Mouse (Mus musculus): ENCODE data around the gene Ppp1r16b. TPM values are rescaled to one million over a fixed set of nuclear protein-coding genes. Genes with fewer than 3 reads are reported as not detected.

The Ppp1r16b gene
- polyA plus RNA-seq, 1 experiment from 2014 or later = 33.3 TPM

- Histone ChIP-seq H3K4me1 (replicated peaks; ENCODE audit: control insufficient read depth, insufficient read depth, low read length) (peaks cover 44% of the 10 kb centered on the region), H3K4me2 (ENCODE audit: low read length) (no peak overlapping the region), H3K27me3 (replicated peaks; ENCODE audit: control insufficient read depth, insufficient read depth, low read length) (peaks cover 2% of the 10 kb centered on the region; the same call in 1 of the 2 replicates), H3K9me3 (ENCODE audit: control insufficient read depth, low read length) (no peaks in the 10 kb centered on the region), H3K36me3 (ENCODE audit: control insufficient read depth, insufficient read depth) (no peaks in the 10 kb centered on the region), H3K4me3 (replicated peaks; ENCODE audit: low read length) (no peak overlapping the region), H3K27ac (ENCODE audit: low read length) (peak overlapping the region; percentile 2; the same call in 1 of the 2 replicates), H3K9ac (replicated peaks; ENCODE audit: low read depth, low read length) (no peak overlapping the region)
- ATAC-seq = no peak
- 46% methylated on average over 4 of the region's 4 CpGs for WGBS
These were observed 8.3 kb downstream of the Ppp1r16b start for GRCm38 (mm10) chr2:158673493-158673892.

- no peak for ATAC-seq
- Histone ChIP-seq H3K9ac (replicated peaks; ENCODE audit: low read depth, low read length) (no peak overlapping the region), H3K4me3 (replicated peaks; ENCODE audit: low read length) (no peak overlapping the region), H3K9me3 (ENCODE audit: control insufficient read depth, low read length) (no peaks in the 10 kb centered on the region), H3K4me2 (ENCODE audit: low read length) (no peak overlapping the region), H3K4me1 (replicated peaks; ENCODE audit: control insufficient read depth, insufficient read depth, low read length) (peaks cover 39% of the 10 kb centered on the region), H3K27ac (ENCODE audit: low read length) (no peak overlapping the region), H3K27me3 (replicated peaks; ENCODE audit: control insufficient read depth, insufficient read depth, low read length) (peaks cover 2% of the 10 kb centered on the region; the same call in 1 of the 2 replicates), H3K36me3 (ENCODE audit: control insufficient read depth, insufficient read depth) (no peaks in the 10 kb centered on the region)
- 75% methylated on average over 6 of the region's 6 CpGs for WGBS
These were observed 8.9 kb downstream of the Ppp1r16b start for GRCm38 (mm10) chr2:158674131-158674530.

- H3K36me3 ChIP-seq (ENCODE audit: control insufficient read depth, insufficient read depth) = no peaks in the 10 kb centered on the region
- no peaks in the 10 kb centered on the region for H3K9me3 ChIP-seq (ENCODE audit: control insufficient read depth, low read length)
- peaks cover 34% of the 10 kb centered on the region for H3K4me1 ChIP-seq (replicated peaks; ENCODE audit: control insufficient read depth, insufficient read depth, low read length)
- H3K4me3 ChIP-seq (replicated peaks; ENCODE audit: low read length) = no peak overlapping the region
- 85% methylated on average over 6 of the region's 7 CpGs for WGBS
- 0 out of 2 replicates have a peak, but pooled peaks cover 2% of the 10 kb centered on the region for H3K27me3 ChIP-seq (replicated peaks; ENCODE audit: control insufficient read depth, insufficient read depth, low read length)
- peak overlapping the region; percentile 76 for H3K27ac ChIP-seq (ENCODE audit: low read length)
- no peak for ATAC-seq
- H3K4me2 ChIP-seq (ENCODE audit: low read length) = no peak overlapping the region
- no peak overlapping the region for H3K9ac ChIP-seq (replicated peaks; ENCODE audit: low read depth, low read length)
These were observed 9.6 kb downstream of the Ppp1r16b start for GRCm38 (mm10) chr2:158674759-158675158.

- Histone ChIP-seq H3K9me3 (ENCODE audit: control insufficient read depth, low read length) (no peaks in the 10 kb centered on the region), H3K27me3 (replicated peaks; ENCODE audit: control insufficient read depth, insufficient read depth, low read length) (0 out of 2 replicates have a peak, but pooled peaks cover under 1% of the 10 kb centered on the region), H3K36me3 (ENCODE audit: control insufficient read depth, insufficient read depth) (no peaks in the 10 kb centered on the region), H3K4me3 (replicated peaks; ENCODE audit: low read length) (no peak overlapping the region), H3K9ac (replicated peaks; ENCODE audit: low read depth, low read length) (no peak overlapping the region), H3K27ac (ENCODE audit: low read length) (peak overlapping the region; percentile 76), H3K4me2 (ENCODE audit: low read length) (no peak overlapping the region), H3K4me1 (replicated peaks; ENCODE audit: control insufficient read depth, insufficient read depth, low read length) (peaks cover 32% of the 10 kb centered on the region)
- no peak for ATAC-seq
- 76% methylated on average over 6 of the region's 6 CpGs for WGBS
These were observed 10.0 kb downstream of the Ppp1r16b start for GRCm38 (mm10) chr2:158675161-158675560.

GRCm38 (mm10) chr2:158675907-158676533, 10.8 kb downstream of the Ppp1r16b start:
- ATAC-seq = peak; percentile 63
- no peaks in the 10 kb centered on the region for H3K9me3 ChIP-seq (ENCODE audit: control insufficient read depth, low read length)
- no peak overlapping the region for H3K9ac ChIP-seq (replicated peaks; ENCODE audit: low read depth, low read length)
- no peaks in the 10 kb centered on the region for H3K36me3 ChIP-seq (ENCODE audit: control insufficient read depth, insufficient read depth)
- no peak overlapping the region for H3K4me2 ChIP-seq (ENCODE audit: low read length)
- H3K27ac ChIP-seq (ENCODE audit: low read length) = peak overlapping the region; percentile 78
- H3K27me3 ChIP-seq (replicated peaks; ENCODE audit: control insufficient read depth, insufficient read depth, low read length) = no peaks in the 10 kb centered on the region
- H3K4me3 ChIP-seq (replicated peaks; ENCODE audit: low read length) = no peak overlapping the region
- peaks cover 32% of the 10 kb centered on the region for H3K4me1 ChIP-seq (replicated peaks; ENCODE audit: control insufficient read depth, insufficient read depth, low read length)
- 79% methylated on average over 12 of the region's 12 CpGs for WGBS

- Histone ChIP-seq H3K9ac (replicated peaks; ENCODE audit: low read depth, low read length) (no peak overlapping the region), H3K9me3 (ENCODE audit: control insufficient read depth, low read length) (no peaks in the 10 kb centered on the region), H3K4me2 (ENCODE audit: low read length) (no peak overlapping the region), H3K27me3 (replicated peaks; ENCODE audit: control insufficient read depth, insufficient read depth, low read length) (no peaks in the 10 kb centered on the region), H3K4me1 (replicated peaks; ENCODE audit: control insufficient read depth, insufficient read depth, low read length) (peaks cover 36% of the 10 kb centered on the region), H3K4me3 (replicated peaks; ENCODE audit: low read length) (no peak overlapping the region), H3K27ac (ENCODE audit: low read length) (no peak overlapping the region), H3K36me3 (ENCODE audit: control insufficient read depth, insufficient read depth) (no peaks in the 10 kb centered on the region)
- 71% methylated on average over 8 of the region's 8 CpGs for WGBS
- no peak for ATAC-seq
These were observed 12.7 kb downstream of the Ppp1r16b start for GRCm38 (mm10) chr2:158677946-158678345.

GRCm38 (mm10) chr2:158679091-158679490, 13.9 kb downstream of the Ppp1r16b start:
- no peaks in the 10 kb centered on the region for H3K36me3 ChIP-seq (ENCODE audit: control insufficient read depth, insufficient read depth)
- H3K9me3 ChIP-seq (ENCODE audit: control insufficient read depth, low read length) = no peaks in the 10 kb centered on the region
- ATAC-seq = no peak
- H3K27ac ChIP-seq (ENCODE audit: low read length) = no peak overlapping the region; the same call in 1 of the 2 replicates
- peaks cover 26% of the 10 kb centered on the region for H3K4me1 ChIP-seq (replicated peaks; ENCODE audit: control insufficient read depth, insufficient read depth, low read length)
- no peaks in the 10 kb centered on the region for H3K27me3 ChIP-seq (replicated peaks; ENCODE audit: control insufficient read depth, insufficient read depth, low read length)
- H3K4me2 ChIP-seq (ENCODE audit: low read length) = no peak overlapping the region
- 83% methylated on average over 7 of the region's 7 CpGs for WGBS
- H3K9ac ChIP-seq (replicated peaks; ENCODE audit: low read depth, low read length) = no peak overlapping the region
- H3K4me3 ChIP-seq (replicated peaks; ENCODE audit: low read length) = no peak overlapping the region

- no peak overlapping the region for H3K27ac ChIP-seq (ENCODE audit: low read length)
- H3K4me3 ChIP-seq (replicated peaks; ENCODE audit: low read length) = no peak overlapping the region
- H3K36me3 ChIP-seq (ENCODE audit: control insufficient read depth, insufficient read depth) = no peaks in the 10 kb centered on the region
- no peaks in the 10 kb centered on the region for H3K9me3 ChIP-seq (ENCODE audit: control insufficient read depth, low read length)
- ATAC-seq = no peak
- H3K9ac ChIP-seq (replicated peaks; ENCODE audit: low read depth, low read length) = no peak overlapping the region
- peaks cover 25% of the 10 kb centered on the region for H3K4me1 ChIP-seq (replicated peaks; ENCODE audit: control insufficient read depth, insufficient read depth, low read length)
- no peak overlapping the region for H3K4me2 ChIP-seq (ENCODE audit: low read length)
- no peaks in the 10 kb centered on the region for H3K27me3 ChIP-seq (replicated peaks; ENCODE audit: control insufficient read depth, insufficient read depth, low read length)
- 55% methylated on average over 10 of the region's 10 CpGs for WGBS
These were observed 15.2 kb downstream of the Ppp1r16b start for GRCm38 (mm10) chr2:158680357-158680889.

- Histone ChIP-seq H3K27me3 (replicated peaks; ENCODE audit: control insufficient read depth, insufficient read depth, low read length) (no peaks in the 10 kb centered on the region), H3K9me3 (ENCODE audit: control insufficient read depth, low read length) (no peaks in the 10 kb centered on the region), H3K9ac (replicated peaks; ENCODE audit: low read depth, low read length) (no peak overlapping the region), H3K36me3 (ENCODE audit: control insufficient read depth, insufficient read depth) (no peaks in the 10 kb centered on the region), H3K4me3 (replicated peaks; ENCODE audit: low read length) (no peak overlapping the region), H3K4me2 (ENCODE audit: low read length) (no peak overlapping the region), H3K27ac (ENCODE audit: low read length) (peak overlapping the region; percentile 13; the same call in 1 of the 2 replicates), H3K4me1 (replicated peaks; ENCODE audit: control insufficient read depth, insufficient read depth, low read length) (peaks cover 25% of the 10 kb centered on the region)
- peak; percentile 62 for ATAC-seq
- 50% methylated on average over 6 of the region's 6 CpGs for WGBS
These were observed 16.5 kb downstream of the Ppp1r16b start for GRCm38 (mm10) chr2:158681714-158682113.

All from forebrain, embryonic 16.5 days (tissue).